Mouse (Mus musculus) bone marrow, adult 2 months (tissue): ENCODE data around the gene Sdf2.

Experiments used
- CTCF ChIP-seq: fragments of 200-500 bp; IDR thresholded peaks from 2 replicates; pipeline ENCODE4 v1.5.1; 2011; ENCODE audit warnings: low read length, control low read depth; ENCODE audit not compliant: control insufficient read depth, insufficient read depth
- POLR2A ChIP-seq: fragments of 200-500 bp; IDR thresholded peaks from 2 replicates; pipeline ENCODE4 v1.6.1; 2011; ENCODE audit warnings: low read depth, mild to moderate bottlenecking, control low read depth, low read length, borderline replicate concordance; ENCODE audit not compliant: control insufficient read depth

GRCm38 (mm10) chr11:78205361-78206206 is 40.0 kb upstream of the Sdf2 start:
- TF ChIP-seq CTCF (no peak), POLR2A (no peak)
